Mouse (Mus musculus) neural tube, embryonic 12.5 days (tissue): ENCODE data around the gene Cnn2. TPM values are rescaled to one million over a fixed set of nuclear protein-coding genes. Genes with fewer than 3 reads are reported as not detected.
"Not testable (repeated sequence)": the region's sequence is repeated elsewhere in the genome, so short reads cannot be mapped to it uniquely, and the experiment has no call there.

Source experiments
- ATAC-seq: fragments of 200-750 bp; cut with Nextera tagmentation; 2 replicates; pipeline ENCODE4 v1.8.0; 2017; ENCODE audit warnings: low read depth, mild to moderate bottlenecking, moderate TSS enrichment, moderate library complexity; ENCODE audit not compliant: low FRiP score
- H3K27ac ChIP-seq: fragments of 300-500 bp; sonication (generic); 2 replicates; pipeline ENCODE4 v1.5.1; 2016
- H3K27me3 ChIP-seq: fragments of 300-500 bp; sonication (generic); replicated peaks from 2 replicates; pipeline ENCODE4 v1.6.1; 2016; ENCODE audit warnings: mild to moderate bottlenecking
- H3K36me3 ChIP-seq: fragments of 300-500 bp; sonication (generic); 2 replicates; pipeline ENCODE4 v1.6.1; 2016; ENCODE audit warnings: mild to moderate bottlenecking
- H3K4me1 ChIP-seq: fragments of 300-500 bp; sonication (generic); 2 replicates; pipeline ENCODE4 v1.6.1; 2016
- H3K4me2 ChIP-seq: fragments of 300-500 bp; sonication (generic); replicated peaks from 2 replicates; pipeline ENCODE4 v1.6.1; 2016; ENCODE audit warnings: mild to moderate bottlenecking
- H3K4me3 ChIP-seq: fragments of 300-500 bp; sonication (generic); 2 replicates; pipeline ENCODE4 v1.5.1; 2016
- H3K9ac ChIP-seq: fragments of 300-500 bp; sonication (generic); 2 replicates; pipeline ENCODE4 v1.6.1; 2016; ENCODE audit warnings: mild to moderate bottlenecking
- H3K9me3 ChIP-seq: fragments of 300-500 bp; sonication (generic); 2 replicates; pipeline ENCODE4 v1.6.1; 2016; ENCODE audit warnings: mild to moderate bottlenecking
- WGBS: fragments of 180-500 bp; shearing (Covaris S2); methylation state at CpG from one replicate; pipeline ENCODE4 v1.1.7; 2016; 5-methylcytosine and 5-hydroxymethylcytosine counted together
- polyA plus RNA-seq: library from polyadenylated mRNA; unstranded; fragments of >200 nt; fragmentation: Nextera tagmentation; extraction: Ambion mirVana; gene quantifications from 2 replicates; pipeline ENCODE4 v1.2.1, GENCODE M21; 2016

Cnn2 gene
- polyA plus RNA-seq, 1 experiment from 2014 or later, result 107 TPM

- ATAC-seq, result no peak
- 91% methylated on average over 5 of the region's 5 CpGs for WGBS
Observed at GRCm38 (mm10) chr10:80035686-80036085, 47.3 kb downstream of the Cnn2 start.

DNA sequence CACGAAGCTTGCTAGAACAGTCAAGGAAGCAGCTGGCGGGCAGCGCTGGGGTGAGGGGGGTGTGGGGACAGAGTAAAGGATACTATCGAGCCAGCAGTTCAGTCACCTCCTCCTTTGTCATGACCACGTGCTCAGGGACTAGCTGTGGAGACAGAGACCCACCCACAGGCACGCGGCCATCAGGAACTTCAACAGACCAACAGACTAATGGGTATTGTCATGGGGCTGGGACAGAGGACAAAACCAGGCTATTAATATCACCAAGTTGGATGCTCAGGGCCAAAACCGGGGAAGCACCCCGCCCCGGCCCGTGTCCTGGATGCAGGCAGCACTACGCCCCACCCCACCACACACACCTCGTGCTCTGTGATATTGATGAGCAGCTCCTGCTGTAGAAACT is 48.4 kb downstream of the Cnn2 start:
- no peak overlapping the region for H3K4me2 ChIP-seq
- H3K36me3 ChIP-seq, result peaks cover 42% of the 10 kb centered on the region
- H3K27ac ChIP-seq, result no peak overlapping the region
- H3K9ac ChIP-seq, result no peak overlapping the region
- no peak for ATAC-seq
- 96% methylated on average over 13 of the region's 13 CpGs for WGBS
- no peaks in the 10 kb centered on the region for H3K9me3 ChIP-seq
- no peaks in the 10 kb centered on the region for H3K27me3 ChIP-seq
- H3K4me1 ChIP-seq, result peaks cover 15% of the 10 kb centered on the region
- H3K4me3 ChIP-seq, result no peak overlapping the region

More at GRCm38 (mm10) chr10:80035686-80036085, 47.3 kb downstream of the Cnn2 start:
- no peak overlapping the region for H3K27ac ChIP-seq
- no peak overlapping the region for H3K4me3 ChIP-seq
- no peak overlapping the region for H3K9ac ChIP-seq
- peaks cover 15% of the 10 kb centered on the region for H3K4me1 ChIP-seq
- no peaks in the 10 kb centered on the region for H3K9me3 ChIP-seq
- no peaks in the 10 kb centered on the region for H3K27me3 ChIP-seq
- peaks cover 42% of the 10 kb centered on the region for H3K36me3 ChIP-seq
- no peak overlapping the region for H3K4me2 ChIP-seq

DNA sequence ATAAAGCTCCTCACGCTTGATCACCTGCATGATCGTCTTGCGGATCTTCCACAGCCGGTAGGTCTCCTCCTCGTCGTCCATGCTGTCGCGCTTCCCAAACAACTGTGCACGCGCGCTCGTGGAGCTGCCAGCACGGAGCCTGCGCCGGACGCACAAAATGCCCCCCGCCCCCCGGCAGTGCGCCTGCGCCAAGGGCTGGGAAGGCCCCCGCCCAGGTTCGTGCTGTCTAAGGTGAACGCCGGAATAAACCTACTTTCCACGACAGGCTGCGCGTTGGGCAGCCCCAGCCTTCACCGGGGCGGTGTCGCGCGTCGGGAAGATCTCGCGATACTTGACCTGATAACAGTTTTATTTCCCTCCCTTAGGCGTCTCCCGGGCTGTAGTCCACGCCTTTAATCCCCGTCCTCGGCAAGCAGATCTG is 51.2 kb downstream of the Cnn2 start, which contains the start of gene Polr2e:
TSS of gene Polr2e (minus strand) at position 237 of the 421 bp plus-strand sequence.
- Histone ChIP-seq H3K27me3 (no peaks in the 10 kb centered on the region), H3K4me3 (peak within 1 kb of the TSS; percentile 86), H3K4me1 (peaks cover 15% of the 10 kb centered on the region), H3K4me2 (peak within 1 kb of the TSS; percentile 86), H3K36me3 (peaks cover 38% of the 10 kb centered on the region), H3K9ac (peak within 1 kb of the TSS; percentile 80), H3K27ac (no peak within 1 kb of the TSS), H3K9me3 (no peaks in the 10 kb centered on the region)
- peak; percentile 96 for ATAC-seq
- WGBS, result under 1% methylated on average over 40 of the region's 40 CpGs

GRCm38 (mm10) chr10:80041409-80042060 is 53.2 kb downstream of the Cnn2 start:
- WGBS, result 91% methylated on average over 8 of the region's 8 CpGs
- H3K4me1 ChIP-seq, result peaks cover 15% of the 10 kb centered on the region
- not testable (repeated sequence) for H3K4me2 ChIP-seq, H3K4me3 ChIP-seq, ATAC-seq, H3K9me3 ChIP-seq, H3K27ac ChIP-seq, H3K9ac ChIP-seq, H3K27me3 ChIP-seq
- peaks cover 19% of the 10 kb centered on the region for H3K36me3 ChIP-seq

DNA sequence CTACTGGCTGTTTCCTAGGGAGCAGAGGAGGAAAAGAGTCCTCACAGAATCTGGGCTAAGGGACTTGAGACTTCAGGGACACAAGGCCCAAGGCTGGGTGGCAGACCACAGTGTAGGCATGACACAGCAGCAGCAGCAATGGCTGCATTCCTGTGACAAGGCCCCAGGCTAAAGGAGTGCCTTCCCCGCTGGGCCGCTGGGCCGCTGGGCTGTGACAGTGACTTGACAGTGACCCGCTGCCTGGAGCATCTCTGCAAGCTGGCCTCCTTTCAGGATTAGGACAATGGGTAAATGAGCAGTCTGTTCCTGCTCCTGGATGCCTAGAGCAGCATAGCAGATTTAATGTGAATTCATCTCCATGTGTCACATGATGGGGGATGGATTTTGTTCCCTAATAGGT is 55.7 kb downstream of the Cnn2 start:
- H3K9me3 ChIP-seq, result no peaks in the 10 kb centered on the region
- no peak overlapping the region for H3K4me3 ChIP-seq
- H3K27ac ChIP-seq, result no peak overlapping the region
- no peak for ATAC-seq
- H3K27me3 ChIP-seq, result no peaks in the 10 kb centered on the region
- 22% methylated on average over 4 of the region's 4 CpGs for WGBS
- no peak overlapping the region for H3K4me2 ChIP-seq
- H3K4me1 ChIP-seq, result peaks cover 13% of the 10 kb centered on the region
- no peaks in the 10 kb centered on the region for H3K36me3 ChIP-seq
- peak overlapping the region; percentile 10; the same call in 1 of the 2 replicates for H3K9ac ChIP-seq

DNA sequence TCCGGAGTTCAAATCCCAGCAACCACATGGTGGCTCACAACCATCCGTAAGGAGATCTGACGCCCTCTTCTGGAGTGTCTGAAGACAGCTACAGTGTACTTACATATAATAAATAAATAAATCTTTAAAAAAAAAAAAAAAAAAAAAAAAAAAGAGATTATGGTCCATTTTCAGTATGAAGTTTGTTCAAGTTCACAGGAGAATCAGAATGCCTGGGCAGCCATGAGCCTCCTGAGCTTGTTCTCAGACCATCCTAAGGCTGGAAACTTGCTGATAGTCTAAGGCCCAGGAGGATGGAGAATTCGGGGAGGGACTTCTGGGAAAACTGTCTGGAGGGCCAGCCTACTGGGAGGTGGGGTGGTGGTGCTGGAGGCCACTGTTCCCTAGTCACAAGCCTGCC is 57.0 kb downstream of the Cnn2 start:
- not testable (repeated sequence) for H3K27ac ChIP-seq, H3K9me3 ChIP-seq, H3K27me3 ChIP-seq, H3K9ac ChIP-seq, ATAC-seq, H3K4me3 ChIP-seq, H3K36me3 ChIP-seq, H3K4me2 ChIP-seq
- peaks cover 12% of the 10 kb centered on the region for H3K4me1 ChIP-seq
- 69% methylated on average over 4 of the region's 4 CpGs for WGBS

Other genes with a start within 250 kb of the Cnn2 start
- gene Polrmt, start 242.0 kb upstream of the Cnn2 start, polyA plus RNA-seq, result 44.7 and 44.9 TPM in 2 replicates
- 0.55 and 1.2 TPM in 2 replicates for gene Fgf22, start 233.5 kb upstream of the Cnn2 start, polyA plus RNA-seq
- 115 and 118 TPM in 2 replicates for gene Rnf126, start 221.6 kb upstream of the Cnn2 start, polyA plus RNA-seq
- gene Fstl3, start 211.3 kb upstream of the Cnn2 start, polyA plus RNA-seq, result 1.5 and 2.0 TPM in 2 replicates
- gene Prss57, start 197.6 kb upstream of the Cnn2 start, polyA plus RNA-seq, result 0.16 and 0.42 TPM in 2 replicates
- gene Palm, start 195.0 kb upstream of the Cnn2 start, polyA plus RNA-seq, result 196 and 205 TPM in 2 replicates
- 1.6 and 2.3 TPM in 2 replicates for gene Misp, start 167.6 kb upstream of the Cnn2 start, polyA plus RNA-seq
- 180 and 189 TPM in 2 replicates for gene Ptbp1, start 134.2 kb upstream of the Cnn2 start, polyA plus RNA-seq
- 12.6 and 15.5 TPM in 2 replicates for gene Prtn3, start 114.1 kb upstream of the Cnn2 start, polyA plus RNA-seq
- 296 and 301 TPM in 2 replicates for gene Plppr3, start 114.0 kb upstream of the Cnn2 start, polyA plus RNA-seq
- 0.34 and 0.53 TPM in 2 replicates for gene Elane, start 102.3 kb upstream of the Cnn2 start, polyA plus RNA-seq
- not detected in 2 replicates for gene Cfd, start 97.7 kb upstream of the Cnn2 start, polyA plus RNA-seq
- gene Med16, start 79.7 kb upstream of the Cnn2 start, polyA plus RNA-seq, result 60.5 and 62.6 TPM in 2 replicates
- gene Gm26602, start 77.7 kb upstream of the Cnn2 start, polyA plus RNA-seq, result 28.4 and 40.5 TPM in 2 replicates
- gene Kiss1r, start 71.6 kb upstream of the Cnn2 start, polyA plus RNA-seq, result 1.1 and 1.3 TPM in 2 replicates
- 185 and 186 TPM in 2 replicates for gene R3hdm4, start 67.4 kb upstream of the Cnn2 start, polyA plus RNA-seq
- gene Arid3a, start 61.5 kb upstream of the Cnn2 start, polyA plus RNA-seq, result 4.9 and 7.7 TPM in 2 replicates
- 84.5 and 98.3 TPM in 2 replicates for gene Wdr18, start 28.4 kb upstream of the Cnn2 start, polyA plus RNA-seq
- gene Grin3b, start 17.9 kb upstream of the Cnn2 start, polyA plus RNA-seq, result 0.24 and 0.40 TPM in 2 replicates
- 26.3 and 27.7 TPM in 2 replicates for gene Tmem259, start 4.3 kb upstream of the Cnn2 start, polyA plus RNA-seq
- gene Abca7, start 7.9 kb downstream of the Cnn2 start, polyA plus RNA-seq, result 9.9 and 10.7 TPM in 2 replicates
- 4.3 and 4.7 TPM in 2 replicates for gene Arhgap45, start 28.1 kb downstream of the Cnn2 start, polyA plus RNA-seq
- 160 and 166 TPM in 2 replicates for gene Polr2e, start 51.2 kb downstream of the Cnn2 start, polyA plus RNA-seq
- 499 and 515 TPM in 2 replicates for gene Gpx4, start 58.6 kb downstream of the Cnn2 start, polyA plus RNA-seq
- gene Sbno2, start 117.0 kb downstream of the Cnn2 start, polyA plus RNA-seq, result 15.1 and 15.4 TPM in 2 replicates
- gene Stk11, start 127.2 kb downstream of the Cnn2 start, polyA plus RNA-seq, result 17.4 and 23.9 TPM in 2 replicates
- 396 and 422 TPM in 2 replicates for gene Atp5d, start 150.0 kb downstream of the Cnn2 start, polyA plus RNA-seq
- 26.5 and 27.3 TPM in 2 replicates for gene Cbarp, start 152.3 kb downstream of the Cnn2 start, polyA plus RNA-seq
- 40.8 and 45.1 TPM in 2 replicates for gene Midn, start 159.7 kb downstream of the Cnn2 start, polyA plus RNA-seq
- gene Cirbp, start 177.4 kb downstream of the Cnn2 start, polyA plus RNA-seq, result 262 and 273 TPM in 2 replicates
- gene 1600002K03Rik, start 184.4 kb downstream of the Cnn2 start, polyA plus RNA-seq, result 14.9 and 15.7 TPM in 2 replicates
- gene Efna2, start 190.9 kb downstream of the Cnn2 start, polyA plus RNA-seq, result 47.9 and 48.0 TPM in 2 replicates
- gene Mum1, start 237.8 kb downstream of the Cnn2 start, polyA plus RNA-seq, result 52.1 and 54.6 TPM in 2 replicates